Mouse (Mus musculus) megakaryocyte, embryonic 14.5 days (primary cell): Measurements from ENCODE around the gene Gpr18.

Experiments
- FLI1 ChIP-seq: IDR thresholded peaks from 2 replicates; pipeline ENCODE4 v1.6.1; 2012; ENCODE audit warnings: low read length, inconsistent platforms, mixed read lengths
- GATA1 ChIP-seq: IDR thresholded peaks from 3 replicates; pipeline ENCODE4 v1.6.1; 2012; ENCODE audit warnings: mixed read lengths, low read length, inconsistent platforms, borderline replicate concordance

- TF ChIP-seq GATA1: no peak
- TF ChIP-seq FLI1: peak; percentile 76
Observed at GRCm38 (mm10) chr14:121878176-121878858, 37.3 kb downstream of the Gpr18 start, which contains the start of gene Ubac2.
